Mouse (Mus musculus) gonadal fat pad, adult 2 months (tissue): ENCODE measurements around the gene Creb5. TPM values are rescaled to one million over a fixed set of nuclear protein-coding genes. Genes with fewer than 3 reads are reported as not detected.

Experiments
- DNase-seq: peaks from one replicate; pipeline ENCODE4 v3.0.0-alpha.2; 2012; ENCODE audit warnings: low read depth
- polyA plus RNA-seq: library from polyadenylated mRNA; depleted of rRNA; stranded (reverse); fragments of >200 nt; gene quantifications from 2 replicates; pipeline ENCODE4 v1.2.3, GENCODE M21; 2012; rRNA removed

Creb5 gene
- polyA plus RNA-seq, result 1.9 and 2.1 TPM in 2 replicates

- no peak for DNase-seq
Observed at GRCm38 (mm10) chr6:53287038-53287561, at the start of gene Creb5. Creb5 (plus strand) TSS chr6:53287270.

GRCm38 (mm10) chr6:53259841-53260240 lies 27.2 kb upstream of the Creb5 start:
- no peak for DNase-seq

- DNase-seq, result no peak
Observed at GRCm38 (mm10) chr6:53262401-53262800, 24.7 kb upstream of the Creb5 start.

GRCm38 (mm10) chr6:53267036-53267435 lies 20.0 kb upstream of the Creb5 start:
- DNase-seq, result no peak

GRCm38 (mm10) chr6:53267732-53268505 lies 19.2 kb upstream of the Creb5 start:
- no peak for DNase-seq

GRCm38 (mm10) chr6:53271216-53271615 lies 15.9 kb upstream of the Creb5 start:
- no peak for DNase-seq

GRCm38 (mm10) chr6:53271636-53272035 lies 15.4 kb upstream of the Creb5 start:
- DNase-seq, result no peak

- no peak for DNase-seq
Observed at GRCm38 (mm10) chr6:53286389-53287037, 557 bp upstream of the Creb5 start.

- no peak for DNase-seq
Observed at GRCm38 (mm10) chr6:53287562-53288381, 702 bp downstream of the Creb5 start.

GRCm38 (mm10) chr6:53288584-53289558 lies 1.8 kb downstream of the Creb5 start:
- DNase-seq, result no peak

GRCm38 (mm10) chr6:53289659-53290058 lies 2.6 kb downstream of the Creb5 start:
- DNase-seq, result no peak

GRCm38 (mm10) chr6:53290215-53290990 lies 3.3 kb downstream of the Creb5 start:
- no peak for DNase-seq

GRCm38 (mm10) chr6:53292931-53293330 lies 5.9 kb downstream of the Creb5 start:
- DNase-seq, result no peak

GRCm38 (mm10) chr6:53297851-53298250 lies 10.8 kb downstream of the Creb5 start:
- DNase-seq, result no peak

GRCm38 (mm10) chr6:53304201-53304600 lies 17.1 kb downstream of the Creb5 start:
- no peak for DNase-seq

- DNase-seq, result no peak
Observed at GRCm38 (mm10) chr6:53306156-53306555, 19.1 kb downstream of the Creb5 start.

- DNase-seq, result no peak
Observed at GRCm38 (mm10) chr6:53306710-53307109, 19.6 kb downstream of the Creb5 start.

- no peak for DNase-seq
Observed at GRCm38 (mm10) chr6:53308684-53309083, 21.6 kb downstream of the Creb5 start.

GRCm38 (mm10) chr6:53313604-53314003 lies 26.5 kb downstream of the Creb5 start:
- no peak for DNase-seq

GRCm38 (mm10) chr6:53314126-53314525 lies 27.1 kb downstream of the Creb5 start:
- no peak for DNase-seq
